Mouse (Mus musculus) cerebellum, adult 9-11 months (tissue): ENCODE results near the gene Fnbp1.
"Not testable (repeated sequence)": the region's sequence is repeated elsewhere in the genome, so short reads cannot be mapped to it uniquely, and the experiment has no call there.

Experiments used
- DNase-seq: peaks from one replicate; pipeline ENCODE4 v3.0.0; 2022

Gene Fnbp1

DNA sequence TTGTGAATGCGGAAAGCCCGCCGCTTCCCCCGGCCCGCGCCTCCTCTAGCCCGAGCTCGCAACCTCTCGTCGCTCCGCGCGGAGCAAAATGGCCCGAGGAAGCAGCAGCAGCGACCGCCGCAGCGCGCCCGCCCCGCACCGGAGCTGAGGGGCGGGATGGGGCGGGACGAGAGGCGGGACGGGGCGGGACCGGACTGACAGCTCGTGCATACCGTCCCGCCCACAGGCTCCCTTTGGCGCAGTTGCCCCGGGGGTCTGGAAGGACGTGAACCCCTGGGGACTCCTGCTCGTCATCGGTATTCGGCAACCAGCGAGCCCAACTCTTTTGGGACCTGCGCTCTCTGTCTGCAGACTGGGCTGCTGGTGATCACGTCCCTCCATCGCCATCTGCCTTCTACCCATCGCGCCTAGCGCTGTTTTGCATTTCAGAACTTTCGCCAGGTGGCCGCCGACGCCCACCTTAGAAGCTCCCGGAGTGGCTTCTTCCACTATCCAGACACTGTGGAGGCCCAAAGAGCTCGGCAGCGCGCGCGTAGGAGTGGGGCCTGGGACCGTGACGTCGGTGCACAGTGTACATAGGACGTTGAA, at the start of gene Fnbp1:
Fnbp1 (minus strand) TSS at position 142 of the 588 bp plus-strand sequence.
- peak; percentile 90 for DNase-seq

DNA sequence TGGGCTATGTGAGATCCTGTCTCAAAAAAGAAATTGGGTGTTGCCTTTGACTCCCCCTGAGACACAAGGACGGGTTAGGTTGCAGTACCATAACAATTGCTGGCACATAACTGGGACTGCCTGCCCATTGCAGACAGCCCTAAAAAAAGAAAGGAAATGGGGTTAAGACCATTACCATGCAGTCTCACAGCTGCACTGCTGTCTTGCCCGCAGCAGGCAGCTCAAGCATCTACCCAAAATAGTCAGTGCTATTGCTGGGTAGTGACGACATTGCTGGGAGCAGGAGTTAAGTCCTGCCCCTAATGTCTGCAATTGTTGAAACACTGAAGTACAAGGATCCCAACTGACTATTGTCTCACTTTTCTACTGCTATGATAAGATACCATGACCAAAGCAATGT, 47.8 kb upstream of the Fnbp1 start:
- DNase-seq, result no peak

DNA sequence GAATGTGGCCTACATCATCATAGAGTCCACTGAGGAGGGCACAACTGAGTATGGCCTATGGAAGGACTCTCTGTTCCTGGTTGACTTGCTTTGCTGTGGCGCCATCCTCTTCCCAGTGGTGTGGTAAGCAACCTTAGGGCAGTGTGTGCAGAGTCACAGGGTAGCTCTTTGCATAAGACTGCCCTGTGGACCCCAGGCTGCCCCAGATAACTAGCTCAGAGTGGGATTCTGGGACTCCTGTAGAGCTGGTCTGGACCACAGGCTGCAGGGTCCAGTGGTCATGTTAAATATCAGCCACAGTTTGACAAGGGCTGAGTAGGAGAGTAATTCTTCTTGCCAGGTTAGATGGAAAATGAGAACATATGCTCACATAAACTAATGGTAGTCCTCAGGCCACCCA, 46.9 kb upstream of the Fnbp1 start:
- no peak for DNase-seq

DNA sequence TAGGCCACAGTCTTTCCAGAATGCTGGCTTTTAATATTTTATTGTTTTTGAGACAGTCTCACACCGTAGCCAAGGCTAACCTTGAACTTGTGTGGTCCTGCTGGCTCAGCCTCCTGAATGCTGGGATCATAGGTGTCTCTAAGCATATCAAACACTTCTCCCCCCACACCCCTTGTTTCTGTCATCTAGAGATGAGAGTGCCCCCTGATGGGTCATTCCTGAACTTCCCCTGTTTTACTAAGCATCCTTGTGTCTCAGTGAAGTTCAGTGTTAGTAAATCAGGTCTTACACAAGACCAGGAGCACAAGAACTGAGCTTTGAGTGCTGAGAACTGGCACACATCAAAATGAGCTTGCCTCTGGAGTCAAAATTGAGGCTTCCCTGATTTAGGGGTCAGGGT, 42.0 kb upstream of the Fnbp1 start:
- no peak for DNase-seq

DNA sequence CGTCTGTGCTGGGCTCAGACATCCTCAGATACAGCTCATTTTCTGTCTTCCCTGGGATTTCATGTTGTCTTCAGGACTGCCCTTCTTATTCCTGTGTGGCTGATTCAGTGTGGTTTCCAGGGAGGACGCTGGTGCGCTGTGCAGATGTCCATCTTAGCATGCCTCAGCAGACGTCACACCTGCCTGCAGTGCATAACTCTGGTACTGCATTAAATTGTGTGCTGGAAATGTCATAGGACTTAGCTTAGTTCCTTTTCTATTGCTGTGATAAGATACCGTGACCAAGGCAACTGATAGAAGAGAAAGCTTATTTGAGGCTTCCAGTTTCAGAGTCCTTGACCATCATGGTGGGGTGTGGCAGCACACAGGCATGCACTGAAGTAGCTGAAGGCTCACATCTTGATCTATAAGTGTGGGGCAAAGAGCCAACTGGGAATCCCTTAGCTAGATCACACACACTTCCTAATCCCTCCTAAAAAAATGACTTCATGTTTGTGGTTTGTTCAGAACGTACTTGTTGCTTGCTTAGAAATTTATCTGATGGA, 41.0 kb upstream of the Fnbp1 start:
- DNase-seq, result no peak

DNA sequence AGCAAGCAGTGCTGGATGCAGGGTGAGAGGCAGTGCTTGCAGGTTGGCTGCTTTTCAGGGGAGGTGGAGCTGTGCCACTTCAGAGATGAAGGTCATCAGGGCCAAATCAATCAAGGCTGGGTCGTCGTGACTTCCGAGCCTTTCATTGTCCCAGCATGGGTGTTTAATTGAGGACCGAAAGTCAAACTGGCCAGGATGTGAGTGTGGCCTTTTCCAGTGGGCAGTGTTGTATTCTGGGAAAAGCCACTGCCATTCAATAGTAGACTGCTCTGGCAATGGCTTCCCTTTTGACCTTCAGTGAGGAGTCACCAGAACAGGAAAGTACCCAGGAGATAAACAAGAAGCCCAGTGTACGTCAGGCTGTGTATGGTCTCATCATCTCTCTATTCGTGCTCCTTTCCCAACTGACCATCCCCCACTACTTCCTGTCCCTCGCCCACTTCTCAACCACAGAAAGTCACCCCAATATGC, 38.3 kb upstream of the Fnbp1 start:
- no peak for DNase-seq

DNA sequence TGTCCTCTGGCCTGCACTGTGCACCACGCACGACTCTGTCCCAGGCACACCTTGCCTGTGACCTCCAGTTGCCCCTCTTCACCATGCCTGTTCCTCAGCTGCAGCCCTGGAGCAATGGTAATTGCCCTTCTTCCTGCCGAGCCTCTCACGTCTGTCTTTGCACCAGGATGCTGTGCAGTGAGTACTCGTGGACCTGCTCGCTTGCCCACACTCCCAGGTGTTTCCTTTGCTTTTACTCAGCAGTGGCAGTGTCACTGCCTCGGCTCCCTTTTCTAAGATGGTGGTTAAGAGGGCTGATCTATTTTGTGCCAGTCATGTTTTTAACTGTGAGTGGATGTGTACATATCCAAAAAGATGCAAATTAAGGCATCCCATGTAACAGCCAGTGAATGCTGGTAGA, 37.7 kb upstream of the Fnbp1 start:
- no peak for DNase-seq

DNA sequence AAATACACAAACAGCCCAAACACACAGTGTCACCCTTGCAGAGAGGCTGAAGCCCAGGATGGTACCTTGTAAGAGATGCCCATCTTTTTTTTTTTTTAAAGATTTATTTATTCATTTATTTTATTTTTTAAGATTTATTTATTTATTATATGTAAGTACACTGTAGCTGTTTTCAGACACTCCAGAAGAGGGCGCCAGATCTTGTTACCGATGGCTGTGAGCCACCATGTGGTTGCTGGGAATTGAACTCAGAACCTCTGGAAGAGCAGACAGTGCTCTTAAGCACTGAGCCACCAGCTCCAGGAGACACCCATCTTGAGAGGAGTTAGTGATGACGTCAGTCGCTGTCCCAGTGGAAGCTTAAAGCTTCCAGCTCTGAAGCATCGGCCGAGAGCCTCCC, 36.8 kb upstream of the Fnbp1 start:
- not testable (repeated sequence) for DNase-seq

DNA sequence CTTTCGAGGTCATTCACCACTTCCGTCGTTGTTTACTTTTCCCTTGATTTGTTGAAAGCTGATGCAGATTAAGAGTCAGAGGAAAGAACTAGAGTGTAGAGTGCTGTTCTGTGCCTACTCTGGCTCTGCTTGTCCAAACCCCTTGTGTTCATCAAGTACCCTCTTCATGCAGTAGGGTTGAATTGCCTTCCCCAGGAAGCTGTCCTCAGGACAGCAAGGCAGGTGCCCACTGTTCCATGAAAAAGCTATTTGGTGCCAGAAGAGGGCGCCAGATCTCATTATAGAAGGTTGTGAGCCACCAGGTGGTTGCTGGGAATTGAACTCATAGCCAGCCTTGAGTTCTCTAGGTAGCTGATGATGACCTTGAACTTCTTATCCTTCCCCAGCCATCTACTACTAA, 31.5 kb upstream of the Fnbp1 start:
- no peak for DNase-seq

DNA sequence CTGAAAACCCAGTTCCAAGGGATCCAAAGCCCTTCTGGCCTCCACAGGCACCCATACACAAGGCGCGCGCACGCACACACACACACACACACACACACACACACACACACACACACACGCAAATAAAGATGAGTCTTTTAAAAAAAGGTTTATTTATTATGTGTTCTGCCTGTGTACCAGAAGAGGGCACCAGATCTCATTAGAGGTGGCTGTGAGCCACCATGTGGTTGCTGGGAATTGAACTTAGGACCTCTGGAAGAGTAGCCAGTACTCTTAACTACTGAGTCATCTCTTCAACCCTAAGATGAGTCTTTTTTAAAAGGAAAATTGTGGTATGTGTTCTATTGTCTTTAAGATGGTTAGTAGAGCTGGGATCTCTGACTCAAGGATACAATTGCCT, 30.7 kb upstream of the Fnbp1 start:
- no peak for DNase-seq

DNA sequence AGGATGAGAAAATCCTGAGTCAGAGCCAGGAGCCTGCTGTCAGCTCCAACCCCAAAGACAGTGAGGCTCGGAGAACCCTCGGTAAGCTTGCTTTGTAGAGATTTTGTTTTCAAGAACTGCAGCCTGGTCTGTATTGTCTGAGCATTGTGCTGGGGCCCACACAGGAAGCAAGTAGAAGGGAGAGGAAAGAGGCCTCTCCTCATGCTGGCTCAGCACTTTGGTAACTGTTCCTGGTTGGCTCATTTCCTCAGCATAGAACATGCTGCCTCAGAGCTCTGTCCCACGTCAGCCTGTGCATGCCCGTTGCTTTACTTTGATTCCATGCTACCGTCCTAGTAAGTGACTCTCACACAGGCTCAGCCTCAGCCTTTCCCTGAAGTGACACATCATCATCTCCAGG, 30.2 kb upstream of the Fnbp1 start:
- no peak for DNase-seq

DNA sequence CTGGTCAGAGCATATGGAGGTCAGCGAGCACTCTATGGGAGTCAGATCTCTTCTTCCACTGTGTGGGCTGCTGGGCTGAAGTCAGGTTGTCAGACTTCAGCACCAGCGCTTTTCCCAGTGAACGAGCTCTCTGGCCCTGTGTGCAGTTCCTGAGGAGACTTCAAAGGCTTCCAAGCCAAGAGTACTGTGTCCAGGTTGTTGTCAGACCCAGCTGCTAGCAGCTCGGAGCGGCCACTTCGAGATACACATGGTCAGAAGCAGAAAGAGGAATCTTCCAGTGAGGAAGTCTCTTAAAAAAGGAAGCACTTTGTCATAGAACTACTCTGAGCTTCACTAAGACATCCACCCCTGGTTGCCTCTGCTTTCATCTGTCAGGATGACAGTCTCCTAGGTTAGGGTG, 28.4 kb upstream of the Fnbp1 start:
- DNase-seq, result no peak

DNA sequence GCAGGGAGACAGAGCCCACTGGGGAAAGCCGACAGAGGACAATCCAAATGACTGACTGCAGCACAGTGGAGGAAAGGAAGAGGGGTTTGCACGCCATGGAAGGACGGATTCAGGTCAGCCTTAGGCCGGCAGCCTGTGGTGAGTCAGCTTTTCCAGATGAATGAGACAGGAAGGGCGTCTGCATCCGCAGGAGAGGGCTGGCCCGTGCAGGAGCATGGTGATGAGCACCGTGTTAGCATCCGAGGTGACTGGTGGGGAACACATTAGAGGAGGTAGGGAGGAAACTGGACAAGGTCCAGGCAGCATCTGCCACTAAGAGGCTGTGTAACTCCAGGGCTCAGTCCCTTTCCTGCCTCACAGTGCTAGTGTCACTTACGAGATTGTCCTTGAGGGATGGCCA, 27.2 kb upstream of the Fnbp1 start:
- DNase-seq, result no peak

DNA sequence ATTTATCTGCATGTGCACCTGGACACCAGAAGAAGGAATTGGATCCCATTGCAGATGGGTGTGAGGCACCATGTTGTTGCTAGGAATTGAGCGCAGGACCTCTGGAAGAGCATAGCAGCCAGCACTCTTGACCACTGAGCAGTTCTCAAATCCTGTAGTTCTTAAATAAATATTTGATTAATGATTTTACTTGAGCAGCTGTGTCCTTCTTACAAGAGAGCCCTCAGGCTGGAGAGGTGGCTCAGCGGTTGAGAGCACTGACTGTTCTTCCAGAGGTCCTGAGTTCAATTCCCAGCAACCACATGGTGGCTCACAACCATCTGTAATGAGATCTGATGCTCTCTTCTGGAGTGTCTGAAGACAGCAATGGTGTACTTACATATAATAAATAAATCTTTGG, 25.8 kb upstream of the Fnbp1 start:
- not testable (repeated sequence) for DNase-seq

DNA sequence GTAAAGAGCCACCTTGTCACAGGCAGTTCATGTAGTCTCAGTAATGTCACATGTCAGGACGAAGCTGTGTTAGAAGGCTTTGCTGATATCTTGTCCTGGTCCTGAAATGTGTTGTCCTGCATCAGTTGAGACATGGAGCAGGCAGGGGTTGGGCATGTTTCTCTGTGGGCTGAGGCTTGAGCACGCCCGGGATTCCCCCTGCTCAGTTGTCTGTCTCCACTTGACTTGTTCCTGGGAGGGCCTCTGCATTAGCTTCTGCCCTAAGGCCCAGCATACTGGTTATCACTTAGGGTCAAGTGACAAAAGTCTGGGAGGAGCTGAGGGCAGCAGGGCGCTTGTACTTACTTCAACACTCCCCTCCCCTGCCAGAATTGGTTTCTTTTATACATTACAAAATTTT, 23.7 kb upstream of the Fnbp1 start:
- no peak for DNase-seq

DNA sequence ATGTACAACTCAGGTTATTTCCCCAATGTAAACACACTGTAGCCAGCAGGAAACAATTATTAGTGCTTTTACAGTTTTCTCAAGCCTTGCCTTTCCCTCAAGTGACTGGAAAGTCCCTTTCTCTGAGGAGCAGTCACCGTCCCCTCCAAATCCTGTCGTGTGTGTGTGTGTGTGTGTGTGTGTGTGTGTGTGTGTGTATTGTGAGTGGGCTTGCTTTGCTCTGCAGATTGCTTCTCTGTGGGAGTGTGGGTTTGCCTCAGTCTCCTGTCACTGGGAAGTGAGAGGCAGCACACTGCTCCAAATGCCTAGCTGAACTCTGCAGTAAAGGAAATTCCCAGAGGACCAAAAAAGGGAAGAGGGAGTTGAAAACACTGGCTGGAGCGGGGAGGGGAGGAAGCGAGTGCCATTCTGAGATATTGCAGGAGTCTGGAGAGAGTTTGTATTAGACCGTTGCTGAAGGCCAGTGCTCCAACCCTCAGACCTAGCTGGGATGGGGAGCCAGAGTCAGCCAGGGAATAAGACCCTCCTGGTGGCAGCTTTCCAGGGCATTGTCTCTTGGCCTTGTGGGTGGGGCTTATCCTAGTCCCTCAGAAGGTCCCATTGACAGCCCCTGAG, 23.1 kb upstream of the Fnbp1 start:
- DNase-seq, result no peak

DNA sequence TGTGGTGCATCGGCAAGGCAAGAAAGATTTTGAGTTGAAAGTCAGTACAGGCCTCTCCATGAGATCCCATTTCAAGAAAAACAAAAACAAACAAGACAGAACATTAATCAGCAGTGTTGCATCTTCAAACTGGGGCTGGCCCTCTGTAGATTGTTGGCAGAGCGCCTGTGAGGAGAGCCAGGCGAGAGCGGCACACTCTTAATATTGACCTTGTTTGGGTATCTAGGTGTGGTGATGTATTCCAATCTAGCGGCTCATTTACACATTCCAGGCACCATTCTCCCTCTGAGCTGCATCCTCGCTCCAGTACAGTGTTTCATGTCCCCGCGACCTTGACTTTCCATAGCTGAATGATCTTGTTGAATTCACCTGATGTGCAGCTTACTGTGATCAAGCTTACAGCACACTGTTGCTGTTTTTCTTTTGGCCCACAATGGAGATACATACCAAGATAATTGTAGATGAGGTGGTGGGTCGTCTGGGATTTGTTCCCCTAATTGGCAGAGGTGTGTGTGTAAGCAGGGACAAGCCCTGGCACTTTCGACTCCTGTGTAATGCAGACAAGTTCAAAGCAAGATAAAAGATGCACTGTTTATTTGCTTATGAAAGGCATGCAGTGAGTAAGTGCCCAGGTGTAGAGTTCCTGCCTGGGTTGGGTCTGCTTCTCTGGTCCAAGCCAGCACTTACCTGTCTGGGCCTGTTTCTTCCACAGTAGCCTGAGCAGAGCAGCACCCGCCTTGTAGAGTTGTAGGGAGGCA, 21.7 kb upstream of the Fnbp1 start:
- no peak for DNase-seq

DNA sequence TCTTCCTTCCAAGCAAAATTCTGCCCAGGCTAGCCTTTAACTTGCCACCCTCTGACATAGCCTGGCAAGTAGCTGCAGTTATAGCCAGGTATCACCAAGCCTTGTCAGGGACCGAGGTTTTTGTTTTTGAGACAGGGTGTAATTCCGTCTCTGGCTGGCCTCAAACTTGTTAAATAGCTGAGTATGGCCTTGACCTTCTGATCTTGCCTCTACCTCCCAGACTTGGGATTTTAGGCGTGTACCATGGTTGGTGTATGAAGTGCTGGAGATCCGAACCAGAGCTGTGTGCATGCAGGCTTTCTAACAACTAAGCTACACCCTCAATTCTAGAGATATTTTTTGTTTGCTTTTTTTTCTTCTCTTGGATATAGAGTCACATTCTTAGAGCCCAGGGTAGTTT, 19.8 kb upstream of the Fnbp1 start:
- no peak for DNase-seq

DNA sequence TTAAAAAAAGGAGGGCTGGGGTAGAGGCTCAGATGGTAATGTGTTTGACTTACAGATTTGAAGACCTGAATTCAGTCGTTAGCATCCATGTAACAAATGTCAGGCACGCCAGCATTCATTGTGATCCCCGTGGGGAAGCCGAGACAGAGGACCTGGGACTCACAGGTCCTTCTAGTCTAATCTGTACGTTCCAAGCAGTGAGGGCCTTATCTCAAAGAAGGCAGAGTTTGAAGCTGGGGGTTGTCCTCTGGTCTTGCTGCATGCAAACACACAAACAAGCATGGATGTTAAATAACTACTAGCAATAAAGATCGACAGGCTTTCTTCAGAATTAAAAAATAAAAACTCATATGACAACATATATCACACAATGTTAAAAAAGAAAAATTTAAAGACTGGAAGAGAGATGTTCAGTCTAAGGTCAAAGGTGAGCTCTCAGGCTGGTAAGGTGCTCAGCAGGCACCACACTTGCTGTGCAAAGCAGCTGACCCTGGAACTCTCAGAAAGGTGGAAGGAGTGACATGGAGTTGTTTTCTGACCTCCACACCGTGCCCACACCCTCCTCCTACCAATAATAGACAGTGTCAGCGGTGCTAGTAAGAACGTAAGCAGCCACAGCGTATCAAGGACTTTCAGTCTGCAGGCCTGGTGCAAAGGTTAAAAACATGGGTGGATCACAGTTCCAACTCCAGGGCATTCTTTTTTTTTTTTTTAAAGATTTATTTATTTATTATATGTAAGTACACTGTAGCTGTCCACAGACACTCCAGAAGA, 18.5 kb upstream of the Fnbp1 start:
- no peak for DNase-seq

DNA sequence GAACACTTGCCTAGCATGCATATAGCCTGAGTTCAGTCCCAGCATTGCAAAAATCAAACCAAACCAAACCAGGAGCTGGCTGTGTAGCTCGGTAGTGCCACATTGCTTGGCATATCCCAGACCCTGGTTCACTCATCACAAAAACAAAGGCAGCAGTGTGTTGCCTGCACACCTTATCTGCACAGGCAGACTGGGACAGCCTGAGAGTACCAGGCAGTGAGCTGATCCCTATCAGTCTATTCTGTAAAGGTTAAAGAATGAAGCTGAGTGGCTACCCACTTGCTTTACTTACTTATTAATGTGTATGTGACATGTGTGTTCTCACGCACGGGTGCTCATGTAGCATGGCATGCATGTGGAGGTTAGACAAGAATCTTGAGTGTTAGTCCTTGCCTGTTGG, 15.0 kb upstream of the Fnbp1 start:
- DNase-seq, result no peak

DNA sequence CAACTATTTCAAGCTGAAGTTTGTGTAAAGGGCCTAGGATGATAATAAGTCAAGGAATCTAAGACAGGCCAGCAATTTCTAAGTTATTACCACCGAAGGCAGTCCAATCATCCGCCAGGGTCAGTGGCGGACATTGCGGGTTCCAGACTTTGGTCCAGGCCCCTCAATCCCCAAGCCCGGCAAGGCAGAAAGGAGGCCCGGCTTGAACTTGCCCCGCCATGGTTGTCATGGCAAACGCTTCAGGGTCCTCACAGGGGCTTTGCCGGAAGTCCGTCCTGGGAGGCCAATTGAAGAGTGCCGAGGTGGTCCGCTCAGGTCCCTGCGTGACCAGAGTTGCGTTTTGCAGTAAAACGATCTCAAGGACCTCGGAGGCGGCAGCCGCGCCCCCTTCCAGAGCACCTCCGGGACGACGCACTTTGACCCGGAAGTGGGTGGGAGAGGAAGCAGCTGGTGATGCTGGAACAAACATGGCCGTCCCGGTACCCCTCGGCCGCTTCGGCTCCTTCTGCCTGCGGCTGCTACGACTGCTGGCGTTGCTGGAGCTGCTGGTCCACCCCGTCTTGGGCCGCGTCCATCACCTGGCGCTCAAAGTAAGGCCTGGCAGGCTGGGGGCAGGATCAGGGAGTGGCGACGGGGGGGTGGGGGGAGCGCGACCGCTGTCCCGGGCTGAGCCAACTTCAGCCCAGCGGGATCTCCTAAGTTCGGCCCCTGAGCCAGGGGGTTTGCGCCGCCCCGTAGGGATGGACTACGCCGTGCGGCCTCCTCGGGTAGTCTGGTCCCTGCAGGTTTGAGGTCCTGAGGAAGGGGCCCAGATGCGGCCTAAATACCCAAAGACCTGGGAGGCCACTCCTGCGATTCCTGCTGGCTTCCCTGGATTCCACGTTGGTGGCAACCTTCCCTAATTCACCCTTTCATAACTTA, 10.3 kb upstream of the Fnbp1 start, which contains the start of gene Gpr107:
Gpr107 (plus strand) TSS at position 425 of the 921 bp plus-strand sequence.
- DNase-seq, result peak; percentile 81

DNA sequence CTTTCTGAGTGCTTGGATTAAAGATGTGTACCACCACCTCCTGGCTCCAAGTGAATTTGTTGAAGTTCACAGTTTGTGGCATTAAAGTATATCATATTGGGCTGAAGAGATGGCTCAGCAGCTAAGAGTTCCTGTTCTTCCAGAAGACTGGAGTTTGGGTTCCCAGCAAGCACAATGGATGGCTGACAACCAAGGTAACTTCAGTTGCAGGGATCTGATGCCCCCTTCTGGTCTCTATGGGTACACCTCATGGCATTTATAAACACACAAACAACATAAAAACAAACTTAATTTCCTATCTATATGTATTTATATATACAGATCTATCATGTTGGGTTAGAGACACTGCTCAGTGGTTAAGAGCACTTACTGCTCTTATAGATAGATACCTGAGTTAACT, 9.0 kb upstream of the Fnbp1 start:
- DNase-seq, result no peak
